Mouse (Mus musculus): ENCODE measurements around the gene Abhd17a.
"Not testable (repeated sequence)": the region's sequence is repeated elsewhere in the genome, so short reads cannot be mapped to it uniquely, and the experiment has no call there.

The Abhd17a gene

DNA sequence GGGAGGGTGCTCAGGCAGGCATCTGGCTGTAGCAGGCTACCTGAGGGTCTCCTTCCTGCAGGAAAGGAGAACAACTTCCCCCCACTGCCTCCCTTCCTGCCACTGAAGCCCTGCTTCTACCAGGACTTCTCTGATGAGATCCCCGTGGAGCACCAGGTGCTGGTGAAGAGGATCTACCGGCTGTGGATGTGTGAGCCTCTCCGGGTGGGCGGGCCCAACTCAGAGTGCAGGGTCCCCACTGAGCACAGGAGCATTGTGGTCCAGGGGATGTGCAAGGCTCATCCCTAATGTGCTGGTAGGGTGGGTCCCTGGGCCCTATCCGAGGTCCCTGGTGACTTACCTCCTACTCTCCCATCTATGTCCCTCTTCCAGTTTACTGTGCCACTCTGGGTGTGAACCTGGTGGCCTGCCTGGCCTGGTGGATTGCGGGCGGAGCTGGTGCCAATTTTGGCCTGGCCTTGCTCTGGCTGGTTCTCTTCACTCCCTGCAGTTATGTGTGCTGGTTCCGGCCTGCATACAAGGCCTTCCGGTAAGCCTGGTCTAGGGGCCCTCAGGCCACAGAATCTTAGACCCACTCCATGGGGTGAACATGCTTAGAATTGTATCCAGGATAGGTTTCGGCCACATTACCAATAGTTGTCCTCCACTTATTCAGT lies 19.3 kb upstream of the Abhd17a start:
- no peak for DNase-seq (ENCODE audit: low spot score in 2 of 2)

DNA sequence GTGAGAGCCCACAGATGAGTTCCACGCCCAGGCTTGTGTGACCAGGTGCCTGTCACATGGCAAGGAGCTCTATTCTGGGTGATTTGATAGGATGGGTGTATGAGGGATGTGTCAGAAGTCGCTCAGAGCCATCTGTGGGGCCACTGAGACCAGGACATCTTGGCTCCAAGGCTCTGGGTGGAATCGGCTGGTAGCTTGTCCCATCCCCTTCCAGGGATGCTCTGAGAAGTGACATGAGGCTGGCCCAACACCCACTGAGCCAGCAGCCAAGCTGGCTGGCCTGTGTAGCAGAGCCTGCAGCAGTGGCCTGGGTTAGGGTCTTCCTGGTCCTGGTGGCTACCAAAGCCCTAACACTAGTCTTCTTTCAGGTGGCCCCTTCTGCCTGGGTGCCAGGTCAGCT lies 18.3 kb upstream of the Abhd17a start:
- no peak for DNase-seq (ENCODE audit: low spot score in 2 of 2)

DNA sequence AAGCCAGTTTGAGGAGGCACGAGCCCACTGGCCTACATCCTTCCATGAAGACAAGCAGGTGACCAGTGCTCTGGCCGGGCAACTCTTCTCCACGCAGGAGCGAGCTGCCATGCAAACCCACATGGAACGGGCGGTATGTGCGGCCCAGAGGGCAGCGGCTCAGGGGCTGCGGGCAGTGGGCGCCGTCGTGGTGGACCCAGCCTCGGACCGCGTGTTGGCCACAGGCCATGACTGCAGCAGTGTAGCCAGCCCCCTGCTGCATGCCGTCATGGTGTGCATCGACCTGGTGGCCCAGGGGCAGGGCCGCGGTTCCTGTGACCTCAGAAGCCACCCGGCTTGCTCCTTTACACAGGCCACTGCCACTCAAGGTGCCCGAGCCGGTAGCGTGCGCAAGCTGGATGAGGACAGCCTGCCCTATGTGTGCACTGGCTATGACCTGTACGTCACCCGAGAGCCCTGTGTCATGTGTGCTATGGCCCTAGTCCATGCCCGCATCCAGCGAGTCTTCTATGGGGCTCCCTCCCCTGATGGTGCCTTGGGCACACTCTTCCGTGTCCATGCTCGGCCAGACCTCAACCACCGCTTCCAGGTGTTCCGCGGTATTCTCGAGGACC lies 16.7 kb upstream of the Abhd17a start:
- no peak for DNase-seq (ENCODE audit: low spot score in 2 of 2)

DNA sequence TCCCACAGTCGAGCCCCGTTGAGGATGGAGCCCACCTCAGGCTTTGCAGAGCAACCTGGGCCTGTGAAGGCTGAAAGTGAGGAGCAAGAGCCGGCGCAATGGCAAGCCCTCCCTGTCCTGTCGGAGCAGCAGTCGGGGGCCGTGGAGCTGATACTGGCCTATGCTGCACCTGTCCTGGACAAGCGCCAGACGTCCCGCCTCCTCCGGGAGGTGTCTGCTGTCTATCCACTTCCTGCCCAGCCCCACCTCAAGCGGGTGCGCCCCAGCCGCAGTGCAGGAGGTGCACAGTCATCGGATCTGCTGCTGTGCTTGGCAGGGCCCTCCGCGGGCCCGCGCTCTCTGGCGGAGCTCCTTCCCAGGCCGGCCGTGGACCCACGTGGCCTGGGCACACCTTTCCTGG lies 16.2 kb upstream of the Abhd17a start:
- DNase-seq (ENCODE audit: low spot score in 2 of 2), result no peak

DNA sequence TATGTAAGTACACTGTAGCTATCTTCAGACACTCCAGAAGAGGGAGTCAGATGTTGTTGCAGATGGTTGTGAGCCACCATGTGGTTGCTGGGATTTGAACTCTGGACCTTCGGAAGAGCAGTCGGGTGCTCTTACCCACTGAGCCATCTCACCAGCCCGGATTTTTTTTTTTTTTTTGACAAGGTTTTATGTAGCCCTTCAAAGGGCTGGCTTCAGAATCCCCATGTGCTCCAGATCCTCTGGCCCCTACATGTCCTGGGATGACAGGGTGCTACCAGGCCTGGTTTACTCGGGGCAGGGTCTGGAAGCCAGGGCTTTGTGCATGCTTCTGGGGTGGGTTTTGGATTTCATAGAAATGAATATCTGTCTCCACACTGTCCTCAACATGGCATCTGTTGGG lies 15.6 kb upstream of the Abhd17a start, which contains the start of gene Gm49322:
Gm49322 (plus strand) TSS at position 301 of the 400 bp plus-strand sequence.
- not testable (repeated sequence) for DNase-seq (ENCODE audit: low spot score in 2 of 2)

DNA sequence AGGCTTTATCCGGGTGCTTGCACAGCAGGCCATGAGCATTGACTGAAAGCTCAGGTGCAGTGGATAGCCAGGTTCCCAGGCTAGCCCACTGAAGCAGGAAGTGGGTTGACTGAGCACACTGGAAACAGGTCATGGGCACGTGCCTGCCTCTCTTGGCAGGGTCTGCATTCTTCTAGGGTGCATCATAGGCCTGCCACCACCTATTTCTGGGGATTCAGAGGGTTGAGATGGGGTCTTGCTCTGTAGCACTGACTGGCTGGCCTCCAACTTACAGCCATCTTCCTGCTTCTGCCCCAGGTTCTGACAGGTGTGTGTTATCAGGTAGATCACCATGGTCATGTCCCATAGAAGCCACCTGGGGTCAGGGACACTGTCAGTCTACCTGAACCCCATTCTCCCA lies 14.8 kb upstream of the Abhd17a start:
- no peak for DNase-seq (ENCODE audit: low spot score in 2 of 2)

DNA sequence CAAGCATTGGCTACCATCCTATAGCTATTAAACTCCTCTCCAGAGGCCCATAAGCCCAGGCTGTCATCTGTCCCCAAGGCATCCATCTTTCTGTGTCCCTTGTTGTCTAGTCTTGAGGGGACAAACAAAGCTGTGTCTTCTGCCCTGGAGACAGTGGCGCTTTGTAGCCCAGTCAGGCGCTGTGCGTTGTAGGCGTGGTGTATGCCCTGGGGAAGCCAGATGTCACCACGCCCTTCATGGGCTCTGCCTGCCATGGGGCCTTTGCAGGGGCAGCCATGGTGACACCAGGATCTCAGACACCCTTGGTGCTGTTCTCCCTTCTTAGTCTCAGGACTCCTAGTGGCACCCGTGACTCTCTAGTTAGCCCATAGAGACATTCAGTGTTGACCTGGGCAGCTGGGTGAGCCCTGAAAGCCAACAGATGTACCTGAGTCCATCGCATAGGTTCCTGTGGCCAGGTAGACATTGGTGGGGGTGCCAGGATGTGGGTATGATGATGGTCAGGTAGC lies 13.9 kb upstream of the Abhd17a start:
- no peak for DNase-seq (ENCODE audit: low spot score in 2 of 2)

DNA sequence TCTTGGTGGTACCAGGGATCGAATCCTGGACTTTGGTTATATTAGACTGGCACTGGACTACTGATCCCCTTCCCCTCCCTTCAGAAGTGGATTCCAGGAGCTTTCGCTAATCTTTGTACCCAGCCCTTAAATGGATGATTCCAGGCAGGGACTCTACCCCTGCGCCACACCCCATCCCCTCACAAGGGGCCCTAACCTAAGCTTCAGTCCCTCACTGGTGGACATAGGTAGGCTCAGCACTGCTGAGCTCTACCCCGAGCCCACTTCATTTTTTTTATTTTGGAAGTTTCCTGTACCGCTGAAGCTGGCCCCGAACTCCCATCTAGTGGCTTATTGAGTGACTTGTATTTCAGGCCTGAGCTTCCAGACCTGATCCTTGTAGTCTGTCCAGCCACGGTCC lies 13.2 kb upstream of the Abhd17a start:
- DNase-seq (ENCODE audit: low spot score in 2 of 2), result no peak

DNA sequence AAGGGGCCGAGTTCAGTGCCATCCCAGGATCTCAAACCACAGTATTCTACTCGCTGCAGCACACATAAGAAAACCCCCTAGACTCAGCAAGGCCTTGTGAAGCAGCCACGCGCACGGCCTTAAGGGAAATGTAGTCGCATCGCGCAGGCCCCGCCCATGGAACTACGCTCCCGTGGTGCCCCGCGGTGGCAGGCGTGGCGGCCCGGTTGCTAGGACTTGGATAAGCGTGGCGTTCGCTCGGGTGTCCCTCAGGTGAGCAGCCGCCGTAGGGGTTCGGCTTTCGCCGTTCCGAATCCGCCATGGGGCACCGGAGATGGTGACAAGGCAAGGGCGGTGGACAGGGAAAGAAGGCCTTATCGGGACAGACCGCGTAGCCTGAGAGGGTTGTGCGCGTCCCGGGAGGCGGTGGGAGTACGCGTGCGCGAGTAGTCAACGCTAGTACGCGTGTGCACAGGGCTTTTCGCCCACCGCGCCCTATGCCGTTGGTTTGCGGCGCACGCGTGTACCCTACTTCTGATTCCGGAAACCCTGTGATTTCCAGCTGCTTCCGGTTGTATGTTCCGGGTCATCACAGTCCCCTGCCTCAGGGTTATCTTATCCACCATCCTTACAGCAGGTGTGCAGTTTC lies 12.7 kb upstream of the Abhd17a start, which contains the start of the genes Scamp4 and Adat3:
Scamp4 (plus strand) TSS at position 175 of the 628 bp plus-strand sequence.
Adat3 (plus strand) TSS at position 183 of the 628 bp plus-strand sequence.
- DNase-seq (ENCODE audit: low spot score in 2 of 2), result peak; percentile 93 to 95

DNA sequence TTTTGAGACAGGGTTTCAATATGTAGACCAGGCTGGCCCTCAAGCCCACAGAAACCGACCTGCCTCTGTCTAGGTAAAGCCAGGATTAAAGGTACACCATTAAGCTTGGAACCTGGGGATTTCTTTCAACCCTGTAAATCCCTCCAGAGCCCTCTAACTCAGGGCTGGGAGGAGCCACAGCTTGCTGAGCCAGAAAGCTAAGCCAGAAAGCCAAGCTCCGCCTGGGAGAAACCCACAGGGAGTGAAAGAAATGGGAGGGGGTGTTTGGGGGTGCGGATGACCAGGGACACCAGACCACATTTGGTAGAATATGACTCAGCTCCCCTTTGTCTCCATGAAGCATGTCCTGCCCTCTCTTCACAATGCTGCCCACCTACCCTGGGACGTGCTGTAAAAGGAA lies 6.2 kb upstream of the Abhd17a start:
- DNase-seq (ENCODE audit: low spot score in 2 of 2), result no peak

DNA sequence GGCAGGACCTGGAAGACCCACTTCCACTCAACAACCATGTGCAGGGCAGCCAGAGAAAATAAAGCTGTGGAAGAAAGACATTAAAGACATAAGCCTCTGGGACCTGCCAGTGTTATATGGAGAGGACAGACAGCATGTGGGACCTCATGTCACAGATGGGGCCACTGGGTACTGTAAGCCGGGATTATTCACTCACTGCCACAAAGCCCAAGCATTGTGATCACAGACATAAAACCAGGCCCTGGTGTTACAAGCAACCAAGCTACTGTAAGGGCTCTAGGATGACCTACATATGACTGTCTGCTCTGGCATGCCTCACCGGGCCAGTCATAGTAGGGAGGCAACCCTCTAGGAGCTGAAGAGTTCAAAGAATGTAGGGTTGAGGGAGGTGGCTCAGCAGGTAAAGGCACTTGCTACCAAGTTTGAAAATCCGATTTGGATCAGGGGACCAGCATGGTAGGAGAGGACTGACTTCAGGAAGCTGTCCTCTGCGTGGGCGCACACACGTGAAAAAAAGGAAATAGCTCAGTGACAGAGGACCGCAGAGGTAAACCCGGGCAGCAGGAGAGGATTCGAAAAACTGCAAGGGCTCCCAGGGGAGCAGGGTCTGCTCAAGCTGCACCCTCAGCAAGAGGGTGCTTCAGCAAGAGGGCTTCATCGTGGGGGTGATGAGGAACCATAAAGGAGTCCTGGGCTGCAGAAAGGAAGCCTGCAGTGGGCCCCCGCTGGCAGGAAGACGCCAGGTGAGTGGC lies 838 bp downstream of the Abhd17a start:
- DNase-seq (ENCODE audit: low spot score in 2 of 2), result no peak

DNA sequence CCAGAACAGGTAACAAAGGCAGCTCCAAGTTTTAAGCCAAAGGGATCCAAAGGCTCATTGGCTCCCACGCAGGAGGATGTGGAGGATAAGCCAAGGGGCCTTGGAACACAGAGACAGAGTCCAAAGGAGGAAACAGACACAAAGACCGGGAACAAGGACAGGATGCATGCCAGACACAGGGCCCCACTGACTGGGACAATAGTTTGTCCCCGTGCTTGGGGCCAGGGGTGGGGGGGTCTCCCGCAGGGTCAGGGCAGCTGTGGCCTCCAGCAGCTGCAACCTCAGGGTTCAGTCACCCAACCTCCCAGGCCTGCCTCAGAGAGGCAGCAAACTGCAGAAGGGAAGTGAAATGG lies 2.9 kb downstream of the Abhd17a start:
- DNase-seq (ENCODE audit: low spot score in 2 of 2), result no peak

DNA sequence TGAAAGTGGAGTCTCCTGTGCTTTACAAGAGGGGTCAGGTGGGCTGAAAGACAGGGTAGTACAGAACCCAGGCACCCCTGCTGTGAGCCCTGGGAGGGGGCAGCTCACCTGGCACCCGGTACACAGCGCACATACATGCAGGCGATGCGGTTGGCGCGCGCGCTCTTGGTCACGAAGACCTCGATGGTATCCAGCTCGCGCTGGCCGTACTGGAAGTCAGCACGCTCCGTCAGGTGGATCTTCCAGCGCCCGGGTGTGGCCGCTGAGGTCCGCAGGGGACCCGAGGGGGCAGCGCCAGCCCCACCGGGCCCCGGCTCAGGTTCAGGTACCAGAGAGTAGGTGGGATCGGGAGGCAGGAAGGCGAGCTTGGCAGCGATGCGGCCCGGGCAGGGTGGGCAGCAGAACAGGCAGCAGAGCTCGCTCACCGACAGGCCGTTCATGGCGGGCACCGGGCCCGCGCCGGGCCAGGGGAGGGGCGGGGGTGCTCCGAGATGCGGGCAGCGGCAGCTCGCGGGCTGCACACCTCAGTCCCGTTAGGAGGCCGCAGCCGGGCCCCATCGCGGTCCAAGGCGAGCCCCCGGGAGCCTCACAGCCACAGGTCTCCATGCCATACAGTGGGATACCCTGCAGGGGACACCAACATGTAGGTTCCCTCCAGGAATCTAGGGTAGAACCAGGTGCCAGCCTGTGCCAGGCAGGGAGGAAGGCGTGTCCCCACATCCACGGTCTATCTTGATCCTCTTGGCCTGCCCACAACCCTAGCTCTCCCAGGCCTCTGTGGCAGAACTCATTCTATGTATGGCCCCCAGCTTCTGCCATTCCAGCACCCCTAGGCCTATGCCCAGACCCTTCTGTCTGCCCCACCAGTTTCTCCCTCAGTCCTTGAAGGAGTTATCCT lies 3.5 kb downstream of the Abhd17a start:
- DNase-seq (ENCODE audit: low spot score in 2 of 2), result no peak

DNA sequence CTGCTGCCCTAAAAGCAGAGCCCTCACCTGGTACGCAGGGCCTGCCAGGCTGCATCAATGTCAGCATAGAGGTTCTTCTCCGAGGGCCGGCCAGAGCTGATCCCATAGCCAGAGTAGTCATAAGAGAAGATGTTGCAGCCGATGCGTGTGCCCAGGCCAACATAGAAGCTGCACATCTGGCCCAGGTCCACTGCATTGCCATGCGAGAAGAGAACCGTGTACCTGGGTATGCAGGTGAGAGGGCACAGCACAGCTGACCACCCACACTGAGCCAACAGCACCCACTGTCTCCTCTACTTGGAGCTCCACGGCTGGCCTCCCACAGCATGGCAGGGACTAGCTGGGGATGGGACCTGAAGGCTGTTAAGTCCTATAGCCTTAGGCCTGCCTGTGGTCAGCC lies 4.6 kb downstream of the Abhd17a start:
- DNase-seq (ENCODE audit: low spot score in 2 of 2), result no peak

DNA sequence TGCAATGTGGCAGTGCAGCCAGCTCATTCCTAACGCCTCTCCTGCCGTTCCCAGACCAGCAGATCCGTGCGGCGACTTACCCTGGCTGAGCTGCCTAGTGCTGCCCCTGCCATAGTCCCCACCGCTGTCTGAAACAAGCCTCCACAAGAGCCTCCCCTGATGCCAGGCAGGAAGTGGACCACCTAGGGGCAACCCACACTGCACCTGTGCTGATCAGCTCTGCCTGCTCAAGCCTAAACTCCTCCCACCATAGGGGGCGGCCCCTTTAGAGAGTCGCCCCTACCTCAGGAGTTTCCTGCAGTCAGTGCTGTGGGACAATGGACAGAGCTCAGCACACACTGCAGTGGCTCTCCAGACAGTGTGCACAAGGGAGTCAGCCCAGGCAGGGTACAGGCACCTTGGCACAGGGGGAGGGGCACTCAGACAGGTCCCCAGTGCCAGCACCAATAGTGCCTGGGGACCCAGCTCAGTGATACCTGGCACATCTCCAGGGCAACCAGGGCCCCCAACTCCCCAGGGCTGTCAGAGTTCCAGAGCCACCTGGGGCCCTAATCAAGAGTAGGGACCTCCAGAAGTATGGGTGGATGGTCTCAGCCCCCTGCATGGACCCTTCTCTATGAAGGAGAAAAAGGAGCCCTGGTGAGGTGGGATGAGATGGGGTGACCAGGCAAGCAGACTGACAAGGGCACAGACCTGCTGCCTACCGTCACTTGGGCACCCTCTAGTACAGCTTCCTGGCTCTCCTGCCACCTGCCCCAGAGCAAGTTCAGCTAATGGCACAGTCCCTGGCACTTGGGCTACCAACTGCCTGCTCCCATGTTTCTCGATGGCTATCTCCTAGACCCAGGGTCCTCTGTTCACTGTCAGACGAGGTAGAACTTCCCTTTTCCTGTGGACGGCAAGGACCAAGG lies 5.2 kb downstream of the Abhd17a start:
- no peak for DNase-seq (ENCODE audit: low spot score in 2 of 2)

DNA sequence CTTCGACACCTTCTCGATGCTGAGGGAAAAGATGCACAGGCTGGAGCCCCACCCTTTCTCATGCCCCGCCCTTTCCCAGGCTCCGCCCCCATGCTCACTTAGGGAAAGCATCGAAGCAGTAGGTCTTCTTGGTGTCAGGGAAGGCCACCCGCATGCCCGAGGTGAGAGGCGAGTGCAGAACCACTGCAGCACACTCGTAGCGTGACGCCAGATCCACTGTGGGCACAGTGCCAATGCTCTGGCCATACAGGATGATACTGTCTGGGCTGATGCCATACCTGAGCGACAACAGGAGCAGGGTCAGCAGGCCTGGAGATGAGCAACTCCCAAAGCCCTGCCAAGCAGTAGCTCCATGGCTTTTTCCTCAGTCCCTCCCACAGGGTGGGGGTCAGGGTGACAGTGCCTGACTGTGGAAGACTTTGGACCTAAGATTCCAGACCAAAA lies 6.1 kb downstream of the Abhd17a start:
- DNase-seq (ENCODE audit: low spot score in 2 of 2), result no peak

DNA sequence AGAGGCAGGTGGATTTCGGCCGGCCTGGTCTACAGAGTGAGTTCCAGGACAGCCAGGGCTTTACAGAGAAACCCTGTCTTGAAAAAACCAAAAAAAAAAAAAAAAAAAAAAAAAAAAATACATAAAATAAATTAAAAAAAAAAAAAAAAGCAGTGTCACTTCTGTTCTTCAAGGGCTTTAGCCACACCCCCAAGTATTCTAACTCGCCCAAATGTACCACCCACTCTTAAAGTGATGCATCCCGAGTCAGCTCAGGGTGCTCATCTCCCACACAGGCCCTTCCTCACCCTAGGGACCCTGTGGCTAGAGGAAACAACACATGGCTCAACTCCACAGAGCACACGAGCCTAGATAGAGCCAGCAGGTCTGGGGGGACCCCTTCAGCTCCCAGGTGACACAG lies 7.1 kb downstream of the Abhd17a start:
- DNase-seq (ENCODE audit: low spot score in 2 of 2), result no peak

DNA sequence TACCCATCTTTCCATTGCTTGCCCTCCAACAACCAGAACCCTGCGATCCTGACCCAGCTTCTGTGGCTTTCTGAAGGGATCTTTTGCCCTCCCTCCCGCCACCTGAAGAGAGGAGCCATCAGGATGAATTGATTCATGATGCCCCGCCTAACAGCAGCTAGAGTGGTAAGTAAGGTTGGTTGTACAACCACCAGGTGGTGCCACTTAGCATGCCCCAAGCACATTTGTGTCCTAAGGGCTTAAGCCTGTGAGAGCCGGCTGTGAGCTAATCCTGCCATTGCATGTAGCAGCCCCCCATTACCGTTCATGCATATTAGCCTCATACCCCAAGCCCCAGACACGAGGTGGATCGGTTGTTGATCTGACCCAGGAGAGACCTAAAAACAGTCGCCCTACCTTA lies 11.2 kb downstream of the Abhd17a start:
- no peak for DNase-seq (ENCODE audit: low spot score in 2 of 2)

DNA sequence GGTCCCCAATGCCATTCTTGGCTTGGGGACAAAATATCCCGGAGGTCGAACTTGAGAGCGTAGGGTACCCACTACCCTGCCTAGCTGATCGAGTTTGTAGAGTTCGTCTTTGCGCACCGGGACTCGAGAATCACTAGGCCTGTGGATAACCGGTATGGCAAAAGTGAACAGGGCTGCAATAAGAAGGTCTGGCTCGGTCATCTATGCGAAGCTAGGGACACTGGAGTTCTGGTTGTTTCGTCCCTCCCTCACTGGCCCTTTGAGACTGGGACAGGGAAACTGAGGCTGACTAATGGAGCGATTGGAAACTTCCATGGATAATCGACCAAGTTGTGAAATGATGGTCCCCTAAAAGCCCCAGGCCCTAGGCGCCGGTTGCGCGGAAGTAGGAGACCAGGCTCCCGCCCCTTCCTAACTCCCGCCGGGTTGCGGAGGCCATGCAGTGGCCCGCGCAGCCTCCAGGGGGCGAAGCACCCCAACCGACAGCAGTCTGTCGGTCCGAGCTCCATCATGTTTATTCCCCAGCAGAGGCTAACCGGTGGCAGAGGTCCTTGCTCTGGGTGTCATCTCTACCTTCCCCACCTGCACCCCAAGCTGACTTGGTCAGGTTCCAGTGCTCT lies 11.9 kb downstream of the Abhd17a start:
- no peak for DNase-seq (ENCODE audit: low spot score in 2 of 2)

All from right cerebral cortex, postnatal 36 days (tissue).